13 mouse cellular contexts compared by ENCODE assay signal in the genomic region with DNA sequence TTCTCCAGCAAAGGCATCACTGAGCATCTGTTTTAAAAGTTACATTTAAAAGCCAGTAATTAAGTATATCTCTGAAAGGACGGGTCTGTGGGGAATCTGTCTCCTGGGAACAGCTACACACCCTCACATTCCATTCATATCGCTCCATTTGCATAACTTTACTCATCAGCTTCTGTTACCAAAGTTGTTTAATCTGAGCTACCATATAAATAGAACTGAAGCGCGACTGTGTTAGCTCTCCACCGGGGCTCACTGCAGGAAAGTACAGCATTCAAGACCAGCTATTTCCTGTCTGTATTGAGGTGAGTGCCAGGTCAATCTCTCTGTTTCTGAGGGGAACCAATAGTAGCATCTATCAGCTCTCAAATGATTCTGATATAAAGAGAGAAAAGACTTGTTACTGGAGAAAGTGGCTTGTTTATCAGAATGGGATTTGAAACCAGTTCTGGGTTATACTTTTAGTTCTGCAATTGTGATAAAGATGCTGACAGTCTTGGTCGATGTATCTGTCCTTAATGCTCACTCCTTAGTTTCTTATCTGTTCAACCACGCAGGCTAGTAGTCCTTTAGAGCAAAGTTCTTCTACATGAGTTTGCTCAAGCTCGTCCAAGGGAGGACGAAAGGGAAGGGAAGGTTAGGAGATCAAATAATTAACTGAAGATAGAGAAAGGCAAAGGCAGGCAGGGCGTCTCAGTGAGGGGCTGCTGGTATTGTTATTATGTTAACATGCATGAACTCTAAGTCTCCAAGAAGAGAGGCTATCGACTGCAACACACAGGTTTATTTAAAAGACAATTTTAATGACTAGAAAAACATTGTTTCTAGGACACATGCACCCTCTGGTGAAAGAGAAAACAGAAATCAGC. TPM values are rescaled to one million over a fixed set of nuclear protein-coding genes. Genes with fewer than 3 reads are reported as not detected.
A peak's percentile ranks its signal among the peaks of the same experiment; 100 is the strongest.
DNase-seq lines count a peak whose midpoint lies in the region; ATAC-seq and TF ChIP-seq lines count a peak whose summit lies in the region.
"Had no signal": no experiment of that assay in that cellular context is flagged by ENCODE, and none has a peak within 500 bp of the region (broad histone marks: within the 10 kb centered on the region; RNA-seq: fewer than 3 reads in every experiment).

No protein-coding gene starts in this region.

- in situ Hi-C loops in Patski (cut with MboI; ENCODE audit: low pct_unique_long_range_greater_than_20kb), result no loop called here

- H3K27ac ChIP-seq in hindbrain, embryonic 10.5 days, result peak overlapping the region; percentile 40; the same call in 1 of the 2 replicates
- H3K27ac ChIP-seq in hindbrain, embryonic 16.5 days (ENCODE audit: low read depth, low read length), result no peak overlapping the region
- no peak overlapping the region; the same call in 1 of the 2 replicates for H3K27ac ChIP-seq in midbrain, embryonic 11.5 days (ENCODE audit: low read depth, low read length)
- H3K27ac ChIP-seq in midbrain, embryonic 13.5 days, result no peak overlapping the region
- H3K27ac ChIP-seq: hindbrain, embryonic 15.5 days; neural tube, embryonic 15.5 days had no signal

- peaks cover 26% of the 10 kb centered on the region for H3K4me1 ChIP-seq in hindbrain, embryonic 10.5 days (replicated peaks)
- no peaks in the 10 kb centered on the region for H3K4me1 ChIP-seq in hindbrain, embryonic 16.5 days (ENCODE audit: control insufficient read depth, insufficient read depth, low read depth, low read length)
- peaks cover 26% of the 10 kb centered on the region for H3K4me1 ChIP-seq in midbrain, embryonic 11.5 days (ENCODE audit: control insufficient read depth, insufficient read depth, low read length)
- H3K4me1 ChIP-seq in midbrain, embryonic 13.5 days (replicated peaks), result peaks cover 32% of the 10 kb centered on the region

- CTCF ChIA-PET in Patski (lab: Charles Lee), result interaction anchor here (0.9 to 1.7 kb wide), 3 partner anchors 10 to 56 kb away, joined by 3 to 4 read pairs (median 3); no protein-coding TSS in a partner anchor

- DNase-seq in hindbrain, embryonic 10.5 days (ENCODE audit: low spot score), result no peak
- peak; percentile 89 for DNase-seq in midbrain, embryonic 11.5 days (ENCODE audit: low spot score, missing footprints)
- DNase-seq in Patski (ENCODE audit: low read depth, low spot score), result no peak
- DNase-seq in splenic B cell, adult 2 months (ENCODE audit: low read depth, low spot score), result peak; percentile 8
- no peak for DNase-seq in thymus, postnatal 4 days
- DNase-seq: cerebellum, adult 9-10 months; thymus, adult 18-20 months had no signal

- no peak for ATAC-seq in hindbrain, embryonic 16.5 days
- no peak for ATAC-seq in midbrain, embryonic 11.5 days (ENCODE audit: low FRiP score)
- ATAC-seq in midbrain, embryonic 13.5 days, result no peak
- ATAC-seq in Patski, result peak; percentile 26

- POLR2A ChIA-PET in Patski (lab: Charles Lee), result interaction anchor here (1.2 kb wide), 1 partner anchor 14 kb away, joined by 3 read pairs; no protein-coding TSS in a partner anchor

- no peaks in the 10 kb centered on the region for H3K36me3 ChIP-seq in hindbrain, embryonic 10.5 days
- no peaks in the 10 kb centered on the region for H3K36me3 ChIP-seq in hindbrain, embryonic 16.5 days (ENCODE audit: control insufficient read depth, insufficient read depth, low read length)
- no peaks in the 10 kb centered on the region for H3K36me3 ChIP-seq in midbrain, embryonic 11.5 days (ENCODE audit: control insufficient read depth, insufficient read depth, low read length)
- H3K36me3 ChIP-seq in midbrain, embryonic 13.5 days, result no peaks in the 10 kb centered on the region
- no peaks in the 10 kb centered on the region for H3K36me3 ChIP-seq in splenic B cell, adult 2 months (ENCODE audit: control insufficient read depth, insufficient read depth, low read length, poor library complexity, severe bottlenecking)
- H3K36me3 ChIP-seq: hindbrain, embryonic 15.5 days; neural tube, embryonic 15.5 days had no signal

- no peak for TF ChIP-seq CTCF in Patski (IDR thresholded peaks at IDR 0.05)

- no peak overlapping the region for H3K4me2 ChIP-seq in hindbrain, embryonic 16.5 days (ENCODE audit: low read length)
- H3K4me2 ChIP-seq in midbrain, embryonic 11.5 days, result 0 out of 2 replicates have a peak overlapping the region, but pooled peaks have one; percentile 19
- no peak overlapping the region for H3K4me2 ChIP-seq in midbrain, embryonic 13.5 days (replicated peaks)
- H3K4me2 ChIP-seq: hindbrain, embryonic 15.5 days; neural tube, embryonic 15.5 days had no signal

- no peaks in the 10 kb centered on the region for H3K27me3 ChIP-seq in hindbrain, embryonic 10.5 days (ENCODE audit: insufficient read depth, poor library complexity, severe bottlenecking)
- no peaks in the 10 kb centered on the region for H3K27me3 ChIP-seq in hindbrain, embryonic 16.5 days (replicated peaks; ENCODE audit: control insufficient read depth, insufficient read depth, low read length)
- no peaks in the 10 kb centered on the region for H3K27me3 ChIP-seq in midbrain, embryonic 11.5 days (ENCODE audit: control insufficient read depth, insufficient read depth, low read length)
- H3K27me3 ChIP-seq in midbrain, embryonic 13.5 days, result no peaks in the 10 kb centered on the region
- no peaks in the 10 kb centered on the region for H3K27me3 ChIP-seq in Patski
- H3K27me3 ChIP-seq in splenic B cell, adult 2 months (ENCODE audit: control insufficient read depth, insufficient read depth, low read length, poor library complexity, severe bottlenecking), result no peaks in the 10 kb centered on the region
- H3K27me3 ChIP-seq: hindbrain, embryonic 15.5 days; neural tube, embryonic 15.5 days had no signal

- no peak overlapping the region for H3K9ac ChIP-seq in hindbrain, embryonic 16.5 days (ENCODE audit: low read depth, low read length)
- H3K9ac ChIP-seq in midbrain, embryonic 11.5 days (ENCODE audit: low read length), result no peak overlapping the region
- H3K9ac ChIP-seq in midbrain, embryonic 13.5 days (replicated peaks), result no peak overlapping the region
- H3K9ac ChIP-seq: hindbrain, embryonic 15.5 days; neural tube, embryonic 15.5 days had no signal

- H3K9me3 ChIP-seq in hindbrain, embryonic 10.5 days, result no peaks in the 10 kb centered on the region
- H3K9me3 ChIP-seq in hindbrain, embryonic 16.5 days (ENCODE audit: control insufficient read depth, low read length), result no peaks in the 10 kb centered on the region
- H3K9me3 ChIP-seq in midbrain, embryonic 11.5 days (ENCODE audit: control insufficient read depth, low read length), result no peaks in the 10 kb centered on the region
- no peaks in the 10 kb centered on the region for H3K9me3 ChIP-seq in midbrain, embryonic 13.5 days
- H3K9me3 ChIP-seq: hindbrain, embryonic 15.5 days; neural tube, embryonic 15.5 days had no signal

- WGBS in hindbrain, embryonic 10.5 days, result 18% methylated on average over 11 of the region's 11 CpGs
- WGBS in hindbrain, embryonic 16.5 days, result 11% methylated on average over 11 of the region's 11 CpGs
- WGBS in midbrain, embryonic 11.5 days, result 10% methylated on average over 11 of the region's 11 CpGs
- WGBS in midbrain, embryonic 13.5 days, result 5% methylated on average over 11 of the region's 11 CpGs

- H3K4me3 ChIP-seq in hindbrain, embryonic 10.5 days, result no peak overlapping the region
- H3K4me3 ChIP-seq in hindbrain, embryonic 16.5 days (ENCODE audit: low read length), result no peak overlapping the region
- H3K4me3 ChIP-seq in midbrain, embryonic 11.5 days (ENCODE audit: low read depth, low read length), result no peak overlapping the region
- no peak overlapping the region for H3K4me3 ChIP-seq in midbrain, embryonic 13.5 days (replicated peaks)
- H3K4me3 ChIP-seq: hindbrain, embryonic 15.5 days; neural tube, embryonic 15.5 days had no signal

RNA-seq across cellular contexts. Expression of a gene that starts 20.9 kb away (rescaled TPM):
- 0.66 and 0.84 TPM in 2 replicates for polyA plus RNA-seq in hindbrain, embryonic 10.5 days (2016; fragmentation: Nextera tagmentation; extraction: Ambion mirVana)
- polyA plus RNA-seq in hindbrain, embryonic 16.5 days (2015; fragmentation: Nextera tagmentation; extraction: Ambion mirVana), result 4.3 and 7.2 TPM in 2 replicates
- polyA plus RNA-seq in midbrain, embryonic 11.5 days (2014; fragmentation: Nextera tagmentation; extraction: Ambion mirVana), result 0.48 and 0.61 TPM in 2 replicates
- 0.22 and 0.68 TPM in 2 replicates for polyA plus RNA-seq in midbrain, embryonic 13.5 days (2015; fragmentation: Nextera tagmentation; extraction: Ambion mirVana)
- polyA plus RNA-seq in Patski (2021), result 7.0 TPM

RNA-seq across cellular contexts. Expression of a gene that starts 57.8 kb away (rescaled TPM):
- not detected in 2 replicates for polyA plus RNA-seq in hindbrain, embryonic 10.5 days (2016; fragmentation: Nextera tagmentation; extraction: Ambion mirVana)
- polyA plus RNA-seq in hindbrain, embryonic 16.5 days (2015; fragmentation: Nextera tagmentation; extraction: Ambion mirVana), result not detected in 2 replicates
- polyA plus RNA-seq in midbrain, embryonic 11.5 days (2014; fragmentation: Nextera tagmentation; extraction: Ambion mirVana), result not detected in 2 replicates
- not detected in 2 replicates for polyA plus RNA-seq in midbrain, embryonic 13.5 days (2015; fragmentation: Nextera tagmentation; extraction: Ambion mirVana)
- not detected for polyA plus RNA-seq in Patski (2021)
- polyA plus RNA-seq: frontal cortex, adult 2 months; hindbrain, embryonic 15.5 days; limb, embryonic 14.5 days; neural tube, embryonic 15.5 days had no signal

Comparison
In these comparisons a context has a peak if more than half of its experiments do, and no peak if none do; other contexts are left out.
1. DNase-seq: peak in midbrain, embryonic 11.5 days (single experiment) and splenic B cell, adult 2 months (single experiment); none in hindbrain, embryonic 10.5 days (single experiment), Patski (single experiment) and thymus, postnatal 4 days (single experiment).